Mouse (Mus musculus) thymus, postnatal 14 days (tissue): ENCODE results near the gene Aass.

ENCODE experiments used
- DNase-seq: peaks from one replicate; pipeline ENCODE4 v3.0.0; 2021

Aass gene

DNA sequence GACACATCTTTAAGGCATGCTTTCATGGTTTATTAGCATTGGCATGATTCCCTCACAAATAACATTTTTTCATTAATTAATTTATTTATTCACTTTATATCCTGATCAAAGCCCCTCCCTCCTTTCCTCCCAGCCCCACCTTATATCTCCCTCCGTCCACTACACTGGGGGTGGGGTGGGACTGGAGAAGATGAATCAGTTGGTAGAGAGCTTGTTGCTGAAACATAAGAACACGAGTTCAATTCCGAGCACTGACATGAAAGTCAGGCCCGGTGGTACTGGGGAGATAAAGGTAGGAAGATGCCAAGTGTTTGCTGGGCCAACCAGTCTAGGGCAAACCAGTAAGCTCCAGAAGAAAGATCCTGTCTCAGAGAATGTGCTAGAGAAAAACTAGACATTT, 84.0 kb downstream of the Aass start:
- DNase-seq: no peak

DNA sequence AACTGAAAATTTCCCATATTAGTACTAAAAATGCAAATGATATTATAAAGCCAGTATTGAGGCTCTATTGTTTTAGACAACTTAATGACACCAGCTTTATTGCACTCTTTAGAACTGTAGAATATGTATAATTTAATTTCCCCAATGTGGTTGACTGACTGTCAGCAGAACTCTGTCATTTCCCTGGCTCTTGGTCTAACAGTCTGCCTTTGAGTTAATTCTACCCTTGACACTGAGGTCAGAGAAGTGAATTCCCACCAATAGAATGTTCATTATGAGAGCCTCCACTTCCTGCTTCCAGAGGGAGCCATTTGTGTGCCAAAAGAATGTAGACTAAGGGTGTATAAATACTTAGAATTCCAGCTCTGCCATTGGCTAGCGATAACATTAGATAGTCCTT, 104.5 kb downstream of the Aass start:
- DNase-seq: no peak
